Mouse (Mus musculus) G1E (cell line): Measurements from ENCODE around the gene Pms1. TPM values are rescaled to one million over a fixed set of nuclear protein-coding genes. Genes with fewer than 3 reads are reported as not detected.

Experiments
- ATAC-seq: 2 replicates; pipeline ENCODE4 v1.8.0; 2016; ENCODE audit warnings: mild to moderate bottlenecking; ENCODE audit not compliant: insufficient number of reproducible peaks, poor library complexity, low FRiP score, severe bottlenecking; ENCODE audit errors: extremely low read depth
- DNase-seq: peaks from one replicate; pipeline ENCODE4 v3.0.0; 2012; ENCODE audit warnings: low spot score
- H3K27me3 ChIP-seq: 2 replicates; pipeline ENCODE4 v1.6.1; 2012; ENCODE audit warnings: mild to moderate bottlenecking, low read length, inconsistent platforms; ENCODE audit not compliant: insufficient read depth
- H3K36me3 ChIP-seq: replicated peaks from 2 replicates; pipeline ENCODE3; 2012; ENCODE audit warnings: mild to moderate bottlenecking, inconsistent platforms
- H3K4me1 ChIP-seq: 2 replicates; pipeline ENCODE4 v1.6.1; 2012; ENCODE audit warnings: low read depth, low read length, inconsistent platforms, mixed read lengths; ENCODE audit not compliant: insufficient read depth
- H3K4me3 ChIP-seq: 2 replicates; pipeline ENCODE4 v1.5.1; 2012; ENCODE audit warnings: low read depth, mild to moderate bottlenecking, inconsistent platforms, low read length, moderate library complexity, mixed read lengths
- H3K9me3 ChIP-seq: replicated peaks from 2 replicates; pipeline ENCODE4 v1.6.1; 2012; ENCODE audit warnings: inconsistent platforms
- CTCF ChIP-seq: IDR thresholded peaks from 2 replicates; pipeline ENCODE4 v1.5.1; 2012; ENCODE audit warnings: low read depth, low read length, inconsistent platforms, mixed read lengths
- GATA1 ChIP-seq: IDR thresholded peaks from 2 replicates; pipeline ENCODE4 v1.6.1; 2012; ENCODE audit warnings: borderline replicate concordance, low read length, inconsistent platforms, mixed read lengths
- GATA2 ChIP-seq: IDR thresholded peaks from 2 replicates; pipeline ENCODE4 v1.6.1; 2012; ENCODE audit warnings: low read depth, low read length, inconsistent platforms, borderline replicate concordance
- POLR2AphosphoS5 ChIP-seq: IDR thresholded peaks from 2 replicates; pipeline ENCODE4 v1.6.1; 2012; ENCODE audit warnings: low read depth, low read length, inconsistent platforms; ENCODE audit not compliant: insufficient replicate concordance
- TAL1 ChIP-seq: conservative IDR thresholded peaks from 2 replicates; pipeline ENCODE4 v1.6.1; 2012; ENCODE audit warnings: low read depth, low read length, inconsistent platforms, mixed read lengths
- polyA plus RNA-seq: library from polyadenylated mRNA; stranded (reverse); fragments of >175 nt; gene quantifications from 2 replicates; pipeline ENCODE4 v1.2.3, GENCODE M21; 2012
- total RNA-seq, 2 experiments: library from RNA; stranded (forward) in 1 of 2; stranded (reverse) in 1 of 2; fragments of 200-1000 nt in 1 of 2; fragments of >200 nt in 1 of 2; fragmentation: Nextera tagmentation in 1 of 2; gene quantifications; 2 replicates each; pipeline ENCODE4 v1.2.3; 2014 to 2017

Pms1 gene
- total and polyA plus RNA-seq, 3 experiments = 2.9 to 49.3 (median 41.0) TPM

- ATAC-seq (peak; percentile 62), DNase-seq (peak; percentile 14)
- no peaks in the 10 kb centered on the region for H3K9me3 ChIP-seq
- no peak overlapping the region for H3K4me3 ChIP-seq
- peaks cover 18% of the 10 kb centered on the region for H3K36me3 ChIP-seq
- no peaks in the 10 kb centered on the region for H3K27me3 ChIP-seq
- TF ChIP-seq TAL1 = peak; percentile 76
- no peak for TF ChIP-seq POLR2AphosphoS5
- H3K4me1 ChIP-seq = peaks cover 67% of the 10 kb centered on the region
Observed at GRCm38 (mm10) chr1:53324277-53324676, 27.5 kb upstream of the Pms1 start.

DNA sequence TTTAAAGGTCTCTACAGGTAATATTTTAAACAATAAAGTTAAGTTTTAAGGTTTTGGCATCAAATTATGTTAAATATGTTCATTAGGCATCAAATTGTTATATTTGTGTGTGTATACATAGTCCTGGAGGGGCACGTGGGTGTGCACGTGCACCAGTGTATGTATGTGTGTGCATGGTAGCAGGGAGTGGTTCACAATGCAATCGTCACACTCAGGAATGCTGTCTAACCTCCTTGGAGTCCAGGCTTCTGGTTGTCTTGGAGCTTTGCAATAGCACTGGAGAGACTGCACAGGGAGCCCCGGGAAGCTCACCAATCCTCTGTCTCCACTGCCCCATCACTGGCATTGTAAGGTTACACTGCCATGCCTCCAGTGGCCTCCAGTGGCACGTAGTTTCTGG is 26.4 kb upstream of the Pms1 start:
- no peak for DNase-seq
- Histone ChIP-seq H3K36me3 (peaks cover 24% of the 10 kb centered on the region), H3K9me3 (no peaks in the 10 kb centered on the region), H3K4me3 (peak overlapping the region; percentile 47; the same call in 1 of the 2 replicates), H3K27me3 (no peaks in the 10 kb centered on the region), H3K4me1 (peaks cover 60% of the 10 kb centered on the region)
- TF ChIP-seq POLR2AphosphoS5 = no peak
- no peak for TF ChIP-seq GATA2
- no peak for TF ChIP-seq GATA1
- no peak for TF ChIP-seq CTCF
- no peak for ATAC-seq

GRCm38 (mm10) chr1:53321662-53322344 is 25.0 kb upstream of the Pms1 start:
- TF ChIP-seq POLR2AphosphoS5 (no peak), GATA2 (no peak), CTCF (no peak), TAL1 (peak; percentile 80), GATA1 (no peak)
- ATAC-seq (peak; percentile 56), DNase-seq (no peak)
- H3K9me3 ChIP-seq = no peaks in the 10 kb centered on the region
- no peak overlapping the region for H3K4me3 ChIP-seq
- H3K36me3 ChIP-seq = peaks cover 35% of the 10 kb centered on the region
- H3K27me3 ChIP-seq = no peaks in the 10 kb centered on the region
- H3K4me1 ChIP-seq = peaks cover 58% of the 10 kb centered on the region

DNA sequence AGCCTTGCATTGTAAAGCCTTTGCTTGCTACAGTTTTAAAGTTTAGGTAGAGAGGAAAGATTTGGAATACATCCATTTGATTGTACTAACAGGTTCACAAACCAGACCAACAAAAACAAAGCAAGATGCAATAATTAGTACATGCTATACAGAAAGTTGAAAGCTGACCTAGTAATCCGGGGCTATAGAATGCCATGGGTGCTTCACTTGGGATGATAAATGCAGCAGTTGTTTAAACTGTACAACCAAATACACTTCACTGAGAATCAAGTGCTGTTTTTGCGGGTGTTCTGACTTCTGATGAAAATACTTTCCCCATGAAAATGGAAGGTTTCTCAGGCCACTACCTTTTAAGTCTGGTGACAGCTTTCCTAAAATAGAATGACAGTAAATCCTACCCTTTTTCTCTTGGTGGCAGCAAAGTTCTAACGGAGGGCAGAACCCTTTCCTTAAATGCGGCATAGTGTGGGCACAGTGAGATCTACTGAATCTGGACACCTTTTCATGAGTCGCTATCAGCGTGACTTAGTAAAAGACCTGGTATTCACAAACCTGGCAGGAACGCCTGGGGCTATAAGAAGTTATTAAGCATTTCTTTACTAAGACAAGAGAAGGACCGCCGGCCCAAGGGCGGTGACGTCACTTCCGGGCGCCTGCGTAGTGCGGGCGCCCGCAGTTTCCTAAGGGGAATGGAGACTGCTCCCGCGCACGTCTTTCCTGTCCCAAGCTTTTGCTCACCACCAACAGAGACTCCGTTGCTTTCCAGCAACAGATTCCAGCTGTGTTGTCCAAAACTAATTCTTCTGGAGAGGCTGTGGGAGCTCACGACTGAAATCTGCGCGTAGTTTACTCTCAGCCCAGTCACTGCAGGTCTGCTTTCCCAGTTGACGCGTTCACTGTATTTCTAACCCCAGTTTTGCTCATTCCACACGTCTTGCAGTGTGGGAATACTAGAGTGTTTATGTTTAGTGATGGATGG is 16.5 kb upstream of the Pms1 start, which contains the start of gene Osgepl1:
Gene Osgepl1, plus strand, starts transcription at position 636 of the 979 bp plus-strand sequence.
- ATAC-seq = peak; percentile 76
- H3K4me1 ChIP-seq = peaks cover 22% of the 10 kb centered on the region
- no peaks in the 10 kb centered on the region for H3K27me3 ChIP-seq
- peaks cover 47% of the 10 kb centered on the region for H3K36me3 ChIP-seq
- no peaks in the 10 kb centered on the region for H3K9me3 ChIP-seq
- H3K4me3 ChIP-seq = peak within 1 kb of the TSS; percentile 71
- no peak for TF ChIP-seq GATA1
- no peak for TF ChIP-seq CTCF
- TF ChIP-seq TAL1 = no peak
- no peak for TF ChIP-seq POLR2AphosphoS5
- TF ChIP-seq GATA2 = no peak
- no peak for DNase-seq

DNA sequence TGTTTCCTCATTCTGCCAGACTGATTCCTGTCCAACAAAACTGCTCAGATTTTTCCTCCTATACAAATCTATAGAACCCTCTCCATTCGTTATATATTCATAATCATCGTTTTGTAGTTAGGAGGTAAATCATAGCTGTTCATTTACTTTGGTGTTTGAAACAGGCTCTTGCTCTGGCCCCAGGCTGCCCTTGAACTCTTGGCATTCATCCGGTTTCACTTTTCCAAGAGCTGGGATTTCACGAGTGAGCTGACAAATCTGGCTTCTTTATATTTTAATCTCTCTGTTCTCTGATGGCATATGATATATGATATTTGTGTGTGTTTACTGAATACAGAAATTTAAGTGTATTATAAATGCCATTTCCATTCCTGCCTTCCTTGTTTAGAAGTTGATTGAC is 3.7 kb upstream of the Pms1 start:
- Histone ChIP-seq H3K9me3 (no peaks in the 10 kb centered on the region), H3K4me3 (no peak overlapping the region), H3K27me3 (no peaks in the 10 kb centered on the region), H3K4me1 (peaks cover 33% of the 10 kb centered on the region), H3K36me3 (peaks cover 62% of the 10 kb centered on the region)
- DNase-seq = no peak
- ATAC-seq = no peak
- no peak for TF ChIP-seq CTCF
- no peak for TF ChIP-seq TAL1
- no peak for TF ChIP-seq GATA2
- no peak for TF ChIP-seq POLR2AphosphoS5
- TF ChIP-seq GATA1 = no peak

GRCm38 (mm10) chr1:53291197-53291596 is 5.6 kb downstream of the Pms1 start:
- no peak for DNase-seq
- Histone ChIP-seq H3K4me1 (peaks cover 14% of the 10 kb centered on the region), H3K36me3 (peaks cover 49% of the 10 kb centered on the region), H3K4me3 (no peak overlapping the region), H3K27me3 (no peaks in the 10 kb centered on the region), H3K9me3 (peaks cover 3% of the 10 kb centered on the region; the same call in 1 of the 2 replicates)
- no peak for ATAC-seq
- TF ChIP-seq GATA1 (no peak), GATA2 (no peak), POLR2AphosphoS5 (no peak), CTCF (no peak), TAL1 (no peak)
